Mouse (Mus musculus): ENCODE measurements around the gene Bbof1. TPM values are rescaled to one million over a fixed set of nuclear protein-coding genes. Genes with fewer than 3 reads are reported as not detected.

The Bbof1 gene
- polyA plus RNA-seq, 1 experiment from 2014 or later: 0.96 TPM

GRCm38 (mm10) chr12:84371647-84372046, 37.2 kb upstream of the Bbof1 start:
- TF ChIP-seq CTCF (IDR thresholded peaks at IDR 0.05; ENCODE audit: low read depth): no peak
- WGBS: 91% methylated on average over 5 of the region's 5 CpGs
- H3K4me3 ChIP-seq (ENCODE audit: low read depth, low read length): no peak overlapping the region

GRCm38 (mm10) chr12:84373831-84374481, 34.9 kb upstream of the Bbof1 start:
- 71% methylated on average over 6 of the region's 6 CpGs for WGBS
- H3K4me2 ChIP-seq: no peak overlapping the region

More at GRCm38 (mm10) chr12:84371647-84372046, 37.2 kb upstream of the Bbof1 start:
- no peaks in the 10 kb centered on the region for H3K27me3 ChIP-seq (ENCODE audit: insufficient read depth, low read length)
- peaks cover 80% of the 10 kb centered on the region for H3K36me3 ChIP-seq (ENCODE audit: insufficient read depth)
- no peaks in the 10 kb centered on the region for H3K4me1 ChIP-seq (ENCODE audit: insufficient read depth)
- no peak overlapping the region for H3K9ac ChIP-seq
- H3K4me2 ChIP-seq: no peak overlapping the region
- ATAC-seq (ENCODE audit: insufficient read depth) (no peak), DNase-seq (no peak)
- H3K27ac ChIP-seq (ENCODE audit: low read depth): no peak overlapping the region
- no peaks in the 10 kb centered on the region for H3K9me3 ChIP-seq (ENCODE audit: low read depth, low read length)

GRCm38 (mm10) chr12:84382369-84382768, 26.5 kb upstream of the Bbof1 start:
- Histone ChIP-seq H3K4me1 (ENCODE audit: insufficient read depth) (0 out of 2 replicates have a peak, but pooled peaks cover 3% of the 10 kb centered on the region), H3K27ac (ENCODE audit: low read depth) (no peak overlapping the region), H3K9me3 (ENCODE audit: low read depth, low read length) (no peaks in the 10 kb centered on the region), H3K36me3 (ENCODE audit: insufficient read depth) (0 out of 2 replicates have a peak, but pooled peaks cover 3% of the 10 kb centered on the region), H3K27me3 (ENCODE audit: insufficient read depth, low read length) (no peaks in the 10 kb centered on the region), H3K9ac (no peak overlapping the region), H3K4me3 (ENCODE audit: low read depth, low read length) (no peak overlapping the region), H3K4me2 (no peak overlapping the region)
- no peak for TF ChIP-seq CTCF (IDR thresholded peaks at IDR 0.05; ENCODE audit: low read depth)
- ATAC-seq (ENCODE audit: insufficient read depth) (no peak), DNase-seq (no peak)
- WGBS: 78% methylated on average over 4 of the region's 4 CpGs

More at GRCm38 (mm10) chr12:84373831-84374481, 34.9 kb upstream of the Bbof1 start:
- ATAC-seq (ENCODE audit: insufficient read depth): no peak
- Histone ChIP-seq H3K9me3 (ENCODE audit: low read depth, low read length) (no peaks in the 10 kb centered on the region), H3K27me3 (ENCODE audit: insufficient read depth, low read length) (no peaks in the 10 kb centered on the region), H3K4me1 (ENCODE audit: insufficient read depth) (no peaks in the 10 kb centered on the region), H3K9ac (no peak overlapping the region), H3K36me3 (ENCODE audit: insufficient read depth) (peaks cover 61% of the 10 kb centered on the region), H3K4me3 (ENCODE audit: low read depth, low read length) (no peak overlapping the region), H3K27ac (ENCODE audit: low read depth) (no peak overlapping the region)
- no peak for DNase-seq
- no peak for TF ChIP-seq CTCF (IDR thresholded peaks at IDR 0.05; ENCODE audit: low read depth)

GRCm38 (mm10) chr12:84384644-84385081, 24.2 kb upstream of the Bbof1 start:
- H3K27me3 ChIP-seq (ENCODE audit: insufficient read depth, low read length): no peaks in the 10 kb centered on the region
- 46% methylated on average over 5 of the region's 5 CpGs for WGBS
- no peak overlapping the region for H3K4me3 ChIP-seq (ENCODE audit: low read depth, low read length)
- no peak for TF ChIP-seq CTCF (IDR thresholded peaks at IDR 0.05; ENCODE audit: low read depth)
- H3K9ac ChIP-seq: no peak overlapping the region
- H3K9me3 ChIP-seq (ENCODE audit: low read depth, low read length): no peaks in the 10 kb centered on the region
- 0 out of 2 replicates have a peak, but pooled peaks cover 3% of the 10 kb centered on the region for H3K4me1 ChIP-seq (ENCODE audit: insufficient read depth)
- H3K36me3 ChIP-seq (ENCODE audit: insufficient read depth): 0 out of 2 replicates have a peak, but pooled peaks cover 4% of the 10 kb centered on the region
- H3K4me2 ChIP-seq: no peak overlapping the region
- peak; percentile 68 for DNase-seq
- H3K27ac ChIP-seq (ENCODE audit: low read depth): peak overlapping the region; percentile 80
- ATAC-seq (ENCODE audit: insufficient read depth): peak; percentile 52

GRCm38 (mm10) chr12:84385408-84385807, 23.5 kb upstream of the Bbof1 start:
- 0 out of 2 replicates have a peak, but pooled peaks cover 3% of the 10 kb centered on the region for H3K4me1 ChIP-seq (ENCODE audit: insufficient read depth)
- H3K4me3 ChIP-seq (ENCODE audit: low read depth, low read length): no peak overlapping the region
- no peaks in the 10 kb centered on the region for H3K9me3 ChIP-seq (ENCODE audit: low read depth, low read length)
- DNase-seq: no peak
- 0 out of 2 replicates have a peak, but pooled peaks cover 4% of the 10 kb centered on the region for H3K36me3 ChIP-seq (ENCODE audit: insufficient read depth)
- H3K9ac ChIP-seq: no peak overlapping the region
- H3K27me3 ChIP-seq (ENCODE audit: insufficient read depth, low read length): no peaks in the 10 kb centered on the region
- H3K27ac ChIP-seq (ENCODE audit: low read depth): peak overlapping the region; percentile 80
- no peak for ATAC-seq (ENCODE audit: insufficient read depth)
- no peak overlapping the region for H3K4me2 ChIP-seq
- WGBS: 89% methylated on average over 4 of the region's 4 CpGs
- TF ChIP-seq CTCF (IDR thresholded peaks at IDR 0.05; ENCODE audit: low read depth): no peak

GRCm38 (mm10) chr12:84388097-84388496, 20.8 kb upstream of the Bbof1 start:
- 84% methylated on average over 8 of the region's 8 CpGs for whole genome bisulfite sequencing
- no peaks in the 10 kb centered on the region for H3K9me3 ChIP-seq (ENCODE audit: low read depth, low read length)
- no peak for DNase-seq
- H3K4me2 ChIP-seq: no peak overlapping the region
- H3K36me3 ChIP-seq (ENCODE audit: insufficient read depth): 0 out of 2 replicates have a peak, but pooled peaks cover 4% of the 10 kb centered on the region
- no peaks in the 10 kb centered on the region for H3K27me3 ChIP-seq (ENCODE audit: insufficient read depth, low read length)
- H3K9ac ChIP-seq: no peak overlapping the region
- TF ChIP-seq CTCF (IDR thresholded peaks at IDR 0.05; ENCODE audit: low read depth): no peak
- H3K4me3 ChIP-seq (ENCODE audit: low read depth, low read length): no peak overlapping the region
- 0 out of 2 replicates have a peak, but pooled peaks cover 3% of the 10 kb centered on the region for H3K4me1 ChIP-seq (ENCODE audit: insufficient read depth)
- no peak overlapping the region for H3K27ac ChIP-seq (ENCODE audit: low read depth)
- no peak for ATAC-seq (ENCODE audit: insufficient read depth)

GRCm38 (mm10) chr12:84388774-84389400, 20.0 kb upstream of the Bbof1 start:
- ATAC-seq (ENCODE audit: insufficient read depth) (no peak), DNase-seq (peak; percentile 5)
- H3K27me3 ChIP-seq (ENCODE audit: insufficient read depth, low read length): no peaks in the 10 kb centered on the region
- H3K9ac ChIP-seq: no peak overlapping the region
- H3K27ac ChIP-seq (ENCODE audit: low read depth): no peak overlapping the region
- H3K4me3 ChIP-seq (ENCODE audit: low read depth, low read length): no peak overlapping the region
- H3K4me2 ChIP-seq: no peak overlapping the region
- TF ChIP-seq CTCF (IDR thresholded peaks at IDR 0.05; ENCODE audit: low read depth): no peak
- 0 out of 2 replicates have a peak, but pooled peaks cover 3% of the 10 kb centered on the region for H3K4me1 ChIP-seq (ENCODE audit: insufficient read depth)
- no peaks in the 10 kb centered on the region for H3K9me3 ChIP-seq (ENCODE audit: low read depth, low read length)
- H3K36me3 ChIP-seq (ENCODE audit: insufficient read depth): 0 out of 2 replicates have a peak, but pooled peaks cover 4% of the 10 kb centered on the region
- WGBS: 65% methylated on average over 14 of the region's 14 CpGs

Data from lung, embryonic 14.5 days (tissue).